Mouse (Mus musculus): ENCODE measurements at regions not wholly inside any gene's neighbourhood (a gene's known extent, or its start where the extent isn't known, plus 50 kb on each side); places are given as distances from the start of the nearest gene placed in this dataset.

- peak; percentile 89 for ATAC-seq
- peak; percentile 83 for DNase-seq
- no peak overlapping the region for H3K4me2 ChIP-seq (ENCODE audit: low read depth)
- no peaks in the 10 kb centered on the region for H3K36me3 ChIP-seq (ENCODE audit: insufficient read depth)
- H3K9me3 ChIP-seq (ENCODE audit: low read length), result no peaks in the 10 kb centered on the region
- TF ChIP-seq CTCF (IDR thresholded peaks at IDR 0.05; ENCODE audit: low read depth), result peak; percentile 92
- no peak overlapping the region for H3K27ac ChIP-seq (ENCODE audit: low read depth, low read length)
- no peak overlapping the region for H3K4me3 ChIP-seq (ENCODE audit: low read depth, low read length)
- H3K27me3 ChIP-seq (ENCODE audit: insufficient read depth, low read length), result no peaks in the 10 kb centered on the region
- H3K9ac ChIP-seq, result no peak overlapping the region
- 86% methylated on average over 1 of the region's 1 CpGs for WGBS
- no peaks in the 10 kb centered on the region for H3K4me1 ChIP-seq (ENCODE audit: insufficient read depth)
Measured at GRCm38 (mm10) chrX:6261469-6261868, 59.1 kb downstream of the Bmp15 start.

- 63% methylated on average over 4 of the region's 4 CpGs for WGBS
Measured at GRCm38 (mm10) chrX:6258523-6258922, 62.0 kb downstream of the Bmp15 start.

GRCm38 (mm10) chrX:6254058-6254457 is 66.5 kb downstream of the Bmp15 start:
- no peaks in the 10 kb centered on the region for H3K27me3 ChIP-seq (ENCODE audit: insufficient read depth, low read length)
- TF ChIP-seq CTCF (IDR thresholded peaks at IDR 0.05; ENCODE audit: low read depth), result peak; percentile 59
- no peak overlapping the region for H3K27ac ChIP-seq (ENCODE audit: low read depth, low read length)
- H3K4me2 ChIP-seq (ENCODE audit: low read depth), result no peak overlapping the region
- ATAC-seq, result peak; percentile 40; the same call in 1 of the 2 replicates
- H3K9ac ChIP-seq, result no peak overlapping the region
- DNase-seq, result peak; percentile 34
- H3K36me3 ChIP-seq (ENCODE audit: insufficient read depth), result no peaks in the 10 kb centered on the region
- no peaks in the 10 kb centered on the region for H3K9me3 ChIP-seq (ENCODE audit: low read length)
- no peak overlapping the region for H3K4me3 ChIP-seq (ENCODE audit: low read depth, low read length)
- no peaks in the 10 kb centered on the region for H3K4me1 ChIP-seq (ENCODE audit: insufficient read depth)

More at GRCm38 (mm10) chrX:6258523-6258922, 62.0 kb downstream of the Bmp15 start:
- no peaks in the 10 kb centered on the region for H3K4me1 ChIP-seq (ENCODE audit: insufficient read depth)
- no peaks in the 10 kb centered on the region for H3K36me3 ChIP-seq (ENCODE audit: insufficient read depth)
- no peaks in the 10 kb centered on the region for H3K27me3 ChIP-seq (ENCODE audit: insufficient read depth, low read length)
- H3K9me3 ChIP-seq (ENCODE audit: low read length), result no peaks in the 10 kb centered on the region
- ATAC-seq, result peak; percentile 58
- no peak overlapping the region for H3K4me3 ChIP-seq (ENCODE audit: low read depth, low read length)
- H3K4me2 ChIP-seq (ENCODE audit: low read depth), result no peak overlapping the region
- DNase-seq, result peak; percentile 1
- H3K27ac ChIP-seq (ENCODE audit: low read depth, low read length), result no peak overlapping the region
- H3K9ac ChIP-seq, result no peak overlapping the region
- TF ChIP-seq CTCF (IDR thresholded peaks at IDR 0.05; ENCODE audit: low read depth), result no peak

GRCm38 (mm10) chrX:6252873-6253272 is 67.6 kb downstream of the Bmp15 start:
- H3K27me3 ChIP-seq (ENCODE audit: insufficient read depth, low read length), result no peaks in the 10 kb centered on the region
- no peak overlapping the region for H3K27ac ChIP-seq (ENCODE audit: low read depth, low read length)
- no peak for TF ChIP-seq CTCF (IDR thresholded peaks at IDR 0.05; ENCODE audit: low read depth)
- no peaks in the 10 kb centered on the region for H3K9me3 ChIP-seq (ENCODE audit: low read length)
- H3K4me1 ChIP-seq (ENCODE audit: insufficient read depth), result no peaks in the 10 kb centered on the region
- ATAC-seq (no peak), DNase-seq (no peak)
- H3K4me3 ChIP-seq (ENCODE audit: low read depth, low read length), result no peak overlapping the region
- H3K9ac ChIP-seq, result no peak overlapping the region
- 56% methylated on average over 2 of the region's 2 CpGs for WGBS
- H3K36me3 ChIP-seq (ENCODE audit: insufficient read depth), result no peaks in the 10 kb centered on the region
- H3K4me2 ChIP-seq (ENCODE audit: low read depth), result no peak overlapping the region

Data from forebrain, postnatal 0 days (tissue).